Mouse (Mus musculus) heart, postnatal 10 days (tissue): ENCODE data around the gene Zc4h2. TPM values are rescaled to one million over a fixed set of nuclear protein-coding genes. Genes with fewer than 3 reads are reported as not detected.

Experiments
- DNase-seq, 2 experiments: peaks; one replicate each; pipeline ENCODE4 v3.0.0; 2021
- intact Hi-C: fragments of 180-260 bp; cut with DNase I; formaldehyde crosslinking; loops from one replicate; pipeline ENCODE4 v1.15.1; 2025
- total RNA-seq, 2 experiments: library from RNA; stranded (reverse); gene quantifications; 2 replicates each; pipeline ENCODE4 v1.2.3; 2021

The Zc4h2 gene
- total RNA-seq = 1 to 10 TPM; 2.4 to 3.4 TPM

GRCm38 (mm10) chrX:95657804-95658599 is at the start of gene Zc4h2:
Gene Zc4h2, minus strand, starts transcription at chrX:95658509.
- intact Hi-C loops = no loop called here

GRCm38 (mm10) chrX:95687119-95687518 is 28.8 kb upstream of the Zc4h2 start:
- DNase-seq = peak; percentile 5 to 13
- intact Hi-C loops = loop anchor here (10.0 kb wide), 1 partner anchor 268 kb away; the partner anchor contains the start of gene Las1l

More at GRCm38 (mm10) chrX:95657804-95658599, at the start of gene Zc4h2:
- DNase-seq = peak; percentile 80

GRCm38 (mm10) chrX:95682206-95682605 is 23.9 kb upstream of the Zc4h2 start:
- no peak for DNase-seq
- intact Hi-C loops = loop anchor here (10.0 kb wide), 1 partner anchor 273 kb away; the partner anchor contains the start of gene Las1l

GRCm38 (mm10) chrX:95658600-95659084 is 333 bp upstream of the Zc4h2 start:
- intact Hi-C loops = no loop called here
- no peak for DNase-seq

- DNase-seq = no peak
- intact Hi-C loops = no loop called here
Measured at GRCm38 (mm10) chrX:95600609-95601008, 57.7 kb downstream of the Zc4h2 start.

Other genes with a start within 250 kb of the Zc4h2 start
- 1 to 10 TPM; 6.4 to 9.0 TPM for gene Amer1, start 213.6 kb downstream of the Zc4h2 start, total RNA-seq
- gene Asb12, start 100.5 kb downstream of the Zc4h2 start, total RNA-seq = 10 to 100 TPM in 1 of 2 experiments, 1 to 10 TPM in 1; 7.3 to 10.5 TPM
- gene Pfn5, start 100.4 kb downstream of the Zc4h2 start, total RNA-seq = not detected
- gene Zc3h12b, start 53.2 kb upstream of the Zc4h2 start, total RNA-seq = 1 to 10 TPM; 1.5 to 1.6 TPM